ENCODE assay signal across 8 mouse cellular contexts in genomic region chr12:57230192-57230706, GRCm38 (mm10). TPM values are rescaled to one million over a fixed set of nuclear protein-coding genes. Genes with fewer than 3 reads are reported as not detected.
DNase-seq lines count a peak whose midpoint lies in the region; ATAC-seq and TF ChIP-seq lines count a peak whose summit lies in the region.

Gene Prps1l3 (plus strand): TSS chr12:57230412.
Gene Mipol1 (plus strand): TSS chr12:57230427.

- H3K4me3 ChIP-seq in forebrain, embryonic 10.5 days, result peak within 1 kb of the TSS; percentile 82
- peak within 1 kb of the TSS; percentile 84 for H3K4me3 ChIP-seq in heart, embryonic 15.5 days
- peak within 1 kb of the TSS; percentile 71 to 93 for H3K4me3 ChIP-seq in liver, embryonic 14.5 days (ENCODE audit: insufficient read depth in 1 of 2, low read depth in 2 of 2, low read length in 2 of 2)
- H3K4me3 ChIP-seq in neural tube, embryonic 11.5 days (ENCODE audit: low read depth, low read length), result peak within 1 kb of the TSS; percentile 76
- H3K4me3 ChIP-seq in stomach, postnatal 0 days (ENCODE audit: low read depth, low read length), result peak within 1 kb of the TSS; percentile 71

- TF ChIP-seq EP300 in liver, embryonic 14.5 days (IDR thresholded peaks at IDR 0.05; ENCODE audit: low read depth), result no peak
- TF ChIP-seq EP300 in stomach, postnatal 0 days (optimal IDR thresholded peaks at IDR 0.05), result no peak

- H3K9ac ChIP-seq in heart, embryonic 15.5 days, result peak within 1 kb of the TSS; percentile 74
- H3K9ac ChIP-seq in liver, embryonic 14.5 days (replicated peaks), result peak within 1 kb of the TSS; percentile 77
- peak within 1 kb of the TSS; percentile 91 for H3K9ac ChIP-seq in neural tube, embryonic 11.5 days (ENCODE audit: low read length)
- H3K9ac ChIP-seq in stomach, postnatal 0 days (ENCODE audit: low read length), result peak within 1 kb of the TSS; percentile 83

- peak; percentile 89 for DNase-seq in c-Kit-negative CD71-positive TER-119-positive erythroid progenitor cells, embryonic 14.5 days (ENCODE audit: low read depth, low spot score)
- peak; percentile 96 for DNase-seq in forebrain, embryonic 10.5 days (ENCODE audit: extremely low spot score, low spot score)
- peak; percentile 85 to 95 for DNase-seq in kidney, postnatal 25 days
- peak; percentile 87 to 90 (median 89) for DNase-seq in liver, embryonic 14.5 days (ENCODE audit: low read depth in 3 of 3, low spot score in 3 of 3)
- peak; percentile 97 for DNase-seq in neural tube, embryonic 11.5 days (ENCODE audit: low spot score)
- DNase-seq in stomach, postnatal 0 days (ENCODE audit: low spot score), result peak; percentile 97

- H3K9me3 ChIP-seq in forebrain, embryonic 10.5 days, result no peaks in the 10 kb centered on the region
- no peaks in the 10 kb centered on the region for H3K9me3 ChIP-seq in heart, embryonic 15.5 days (replicated peaks)
- H3K9me3 ChIP-seq in liver, embryonic 14.5 days (ENCODE audit: control insufficient read depth, low read length), result no peaks in the 10 kb centered on the region
- H3K9me3 ChIP-seq in neural tube, embryonic 11.5 days (ENCODE audit: control insufficient read depth, low read length), result no peaks in the 10 kb centered on the region
- no peaks in the 10 kb centered on the region for H3K9me3 ChIP-seq in stomach, postnatal 0 days (ENCODE audit: control insufficient read depth, low read length)

- no peak for TF ChIP-seq CTCF in liver, embryonic 14.5 days (IDR thresholded peaks at IDR 0.05; ENCODE audit: low read depth)
- TF ChIP-seq CTCF in stomach, postnatal 0 days (IDR thresholded peaks at IDR 0.05; ENCODE audit: low read depth), result peak; percentile 36

- peaks cover 16% of the 10 kb centered on the region for H3K36me3 ChIP-seq in forebrain, embryonic 10.5 days (replicated peaks)
- H3K36me3 ChIP-seq in heart, embryonic 15.5 days, result no peaks in the 10 kb centered on the region
- H3K36me3 ChIP-seq in liver, embryonic 14.5 days (replicated peaks; ENCODE audit: control insufficient read depth, insufficient read depth, low read depth), result 0 out of 2 replicates have a peak, but pooled peaks cover 3% of the 10 kb centered on the region
- H3K36me3 ChIP-seq in neural tube, embryonic 11.5 days (ENCODE audit: control insufficient read depth, insufficient read depth, low read length), result no peaks in the 10 kb centered on the region
- H3K36me3 ChIP-seq in stomach, postnatal 0 days (ENCODE audit: control insufficient read depth, insufficient read depth, low read length), result no peaks in the 10 kb centered on the region

- peak within 1 kb of the TSS; percentile 98 for H3K27ac ChIP-seq in forebrain, embryonic 10.5 days
- H3K27ac ChIP-seq in heart, embryonic 15.5 days, result peak within 1 kb of the TSS; percentile 88
- H3K27ac ChIP-seq in liver, embryonic 14.5 days, result peak within 1 kb of the TSS; percentile 87
- peak within 1 kb of the TSS; percentile 76 for H3K27ac ChIP-seq in neural tube, embryonic 11.5 days (ENCODE audit: low read depth, low read length)
- H3K27ac ChIP-seq in stomach, postnatal 0 days (replicated peaks), result peak within 1 kb of the TSS; percentile 93

- ATAC-seq in CD4-positive, CD25-positive, alpha-beta regulatory T cell, adult 4 months, result peak; percentile 83
- peak; percentile 97 for ATAC-seq in heart, embryonic 15.5 days (replicated peaks; ENCODE audit: insufficient number of reproducible peaks, insufficient read depth, low FRiP score, low read depth)
- peak; percentile 96 for ATAC-seq in liver, embryonic 14.5 days (ENCODE audit: insufficient read depth)
- peak; percentile 95 for ATAC-seq in neural tube, embryonic 11.5 days (ENCODE audit: insufficient read depth, low FRiP score, low TSS enrichment)
- peak; percentile 97 for ATAC-seq in stomach, postnatal 0 days (ENCODE audit: low FRiP score, low TSS enrichment)

- no peaks in the 10 kb centered on the region for H3K27me3 ChIP-seq in forebrain, embryonic 10.5 days (ENCODE audit: poor library complexity, severe bottlenecking)
- no peaks in the 10 kb centered on the region for H3K27me3 ChIP-seq in heart, embryonic 15.5 days
- H3K27me3 ChIP-seq in liver, embryonic 14.5 days (ENCODE audit: control insufficient read depth, insufficient read depth, low read length), result no peaks in the 10 kb centered on the region
- H3K27me3 ChIP-seq in neural tube, embryonic 11.5 days (ENCODE audit: control insufficient read depth, insufficient read depth, low read length), result no peaks in the 10 kb centered on the region
- H3K27me3 ChIP-seq in stomach, postnatal 0 days (ENCODE audit: control insufficient read depth, insufficient read depth, low read length), result no peaks in the 10 kb centered on the region

- H3K4me2 ChIP-seq in heart, embryonic 15.5 days, result peak within 1 kb of the TSS; percentile 78
- H3K4me2 ChIP-seq in liver, embryonic 14.5 days (ENCODE audit: low read depth), result peak within 1 kb of the TSS; percentile 78
- peak within 1 kb of the TSS; percentile 63 for H3K4me2 ChIP-seq in neural tube, embryonic 11.5 days (ENCODE audit: low read depth)
- H3K4me2 ChIP-seq in stomach, postnatal 0 days (replicated peaks; ENCODE audit: low read depth), result peak within 1 kb of the TSS; percentile 79

- WGBS in forebrain, embryonic 10.5 days, result under 1% methylated on average over 58 of the region's 58 CpGs
- under 1% methylated on average over 57 of the region's 58 CpGs for WGBS in heart, embryonic 15.5 days
- WGBS in liver, embryonic 14.5 days (ENCODE audit: insufficient replicate concordance), result 1% methylated on average over 55 of the region's 58 CpGs
- 1% methylated on average over 50 of the region's 58 CpGs for WGBS in neural tube, embryonic 11.5 days
- WGBS in stomach, postnatal 0 days, result under 1% methylated on average over 48 of the region's 58 CpGs

- H3K4me1 ChIP-seq in forebrain, embryonic 10.5 days, result peaks cover 14% of the 10 kb centered on the region
- peaks cover 7% of the 10 kb centered on the region for H3K4me1 ChIP-seq in heart, embryonic 15.5 days (replicated peaks)
- H3K4me1 ChIP-seq in liver, embryonic 14.5 days (replicated peaks; ENCODE audit: control insufficient read depth in 2 of 2, insufficient read depth in 2 of 2, low read length in 1 of 2), result peaks cover 17 to 18% of the 10 kb centered on the region in 2 experiments
- H3K4me1 ChIP-seq in neural tube, embryonic 11.5 days (ENCODE audit: control insufficient read depth, insufficient read depth, low read length), result peaks cover 5% of the 10 kb centered on the region; the same call in 1 of the 2 replicates
- no peaks in the 10 kb centered on the region; the same call in 1 of the 2 replicates for H3K4me1 ChIP-seq in stomach, postnatal 0 days (replicated peaks; ENCODE audit: control insufficient read depth, insufficient read depth)

RNA-seq across cellular contexts. Expression of gene Prps1l3, which starts in this region (rescaled TPM):
- 10 to 100 TPM; 57.7 to 62.7 TPM for polyA plus RNA-seq in CD4-positive, CD25-positive, alpha-beta regulatory T cell, adult 4 months (2017; shearing (Covaris generic))
- polyA plus RNA-seq in forebrain, embryonic 10.5 days (2016; fragmentation: Nextera tagmentation; extraction: Ambion mirVana), result 86.1 and 86.6 TPM in 2 replicates
- 29.6 and 37.8 TPM in 2 replicates for polyA plus RNA-seq in heart, embryonic 15.5 days (2015; fragmentation: Nextera tagmentation; extraction: Ambion mirVana)
- polyA plus RNA-seq in liver, embryonic 14.5 days (2012; rRNA removed), result 15.2 and 21.1 TPM in 2 replicates
- 38.2 and 41.4 TPM in 2 replicates for polyA plus RNA-seq in liver, embryonic 14.5 days (2014; fragmentation: Nextera tagmentation; extraction: Ambion mirVana)
- 64.1 and 67.1 TPM in 2 replicates for polyA plus RNA-seq in neural tube, embryonic 11.5 days (2014; fragmentation: Nextera tagmentation; extraction: Ambion mirVana)
- 24.0 TPM in 2 replicates for polyA plus RNA-seq in stomach, postnatal 0 days (2015; fragmentation: Nextera tagmentation; extraction: Ambion mirVana)

RNA-seq across cellular contexts. Expression of gene Mipol1, which starts in this region (rescaled TPM):
- 10 to 100 TPM; 14.8 to 16.0 TPM for polyA plus RNA-seq in CD4-positive, CD25-positive, alpha-beta regulatory T cell, adult 4 months (2017; shearing (Covaris generic))
- 8.2 and 9.4 TPM in 2 replicates for polyA plus RNA-seq in forebrain, embryonic 10.5 days (2016; fragmentation: Nextera tagmentation; extraction: Ambion mirVana)
- 8.0 and 8.2 TPM in 2 replicates for polyA plus RNA-seq in heart, embryonic 15.5 days (2015; fragmentation: Nextera tagmentation; extraction: Ambion mirVana)
- 0.80 and 1.7 TPM in 2 replicates for polyA plus RNA-seq in liver, embryonic 14.5 days (2012; rRNA removed)
- polyA plus RNA-seq in liver, embryonic 14.5 days (2014; fragmentation: Nextera tagmentation; extraction: Ambion mirVana), result 3.5 and 3.8 TPM in 2 replicates
- polyA plus RNA-seq in neural tube, embryonic 11.5 days (2014; fragmentation: Nextera tagmentation; extraction: Ambion mirVana), result 5.8 and 6.2 TPM in 2 replicates
- 5.9 and 6.3 TPM in 2 replicates for polyA plus RNA-seq in stomach, postnatal 0 days (2015; fragmentation: Nextera tagmentation; extraction: Ambion mirVana)

Comparison
In these comparisons a context has a peak if more than half of its experiments do, and no peak if none do; other contexts are left out.
1. Peak in every context shown above with its lines: DNase-seq, ATAC-seq, H3K4me3 ChIP-seq and H3K27ac ChIP-seq.